Mouse (Mus musculus) ES-E14 (cell line): ENCODE measurements around the gene Tmem164.

Experiments used
- CHD2 ChIP-seq: IDR thresholded peaks from 2 replicates; pipeline ENCODE4 v1.6.1; 2014; ENCODE audit warnings: mild to moderate bottlenecking, low read depth, low read length, inconsistent platforms
- HCFC1 ChIP-seq: IDR thresholded peaks from 2 replicates; pipeline ENCODE4 v1.6.1; 2012; ENCODE audit warnings: low read length, inconsistent platforms, borderline replicate concordance; ENCODE audit not compliant: insufficient read depth
- MAFK ChIP-seq: IDR thresholded peaks from 2 replicates; pipeline ENCODE4 v1.6.1; 2014; ENCODE audit warnings: mild to moderate bottlenecking, low read depth, low read length, inconsistent platforms; ENCODE audit not compliant: insufficient read depth
- ZC3H11A ChIP-seq: IDR thresholded peaks from 2 replicates; pipeline ENCODE4 v1.6.1; 2012; ENCODE audit warnings: low read depth, mild to moderate bottlenecking, inconsistent platforms, low read length, borderline replicate concordance
- ZNF384 ChIP-seq: IDR thresholded peaks from 2 replicates; pipeline ENCODE4 v1.6.1; 2012; ENCODE audit warnings: low read depth, low read length, inconsistent platforms

DNA sequence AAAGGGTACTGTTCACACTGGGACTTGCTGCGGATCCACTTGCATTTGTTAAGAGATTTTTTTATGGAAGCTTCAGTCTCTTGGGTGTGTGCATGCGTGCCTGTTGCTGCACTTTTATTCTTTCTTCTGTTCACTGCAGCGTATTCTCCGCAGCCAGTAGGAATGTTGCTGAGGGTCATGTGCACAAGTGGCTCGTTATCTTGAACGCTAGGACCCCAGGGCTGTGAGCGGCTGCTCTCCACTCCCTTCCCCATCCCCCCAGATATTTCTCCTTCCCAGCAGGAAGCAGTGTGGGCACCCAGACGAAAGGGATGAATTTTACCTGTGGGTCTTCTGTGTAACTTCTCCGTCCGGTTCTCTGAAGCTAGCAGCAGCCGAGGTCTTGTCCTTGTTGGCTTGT lies 15.6 kb downstream of the Tmem164 start:
- TF ChIP-seq MAFK = no peak
- TF ChIP-seq ZNF384 = no peak
- no peak for TF ChIP-seq HCFC1
- no peak for TF ChIP-seq ZC3H11A
- no peak for TF ChIP-seq CHD2
